ENCODE assay signal across 9 mouse cellular contexts in the genomic region with DNA sequence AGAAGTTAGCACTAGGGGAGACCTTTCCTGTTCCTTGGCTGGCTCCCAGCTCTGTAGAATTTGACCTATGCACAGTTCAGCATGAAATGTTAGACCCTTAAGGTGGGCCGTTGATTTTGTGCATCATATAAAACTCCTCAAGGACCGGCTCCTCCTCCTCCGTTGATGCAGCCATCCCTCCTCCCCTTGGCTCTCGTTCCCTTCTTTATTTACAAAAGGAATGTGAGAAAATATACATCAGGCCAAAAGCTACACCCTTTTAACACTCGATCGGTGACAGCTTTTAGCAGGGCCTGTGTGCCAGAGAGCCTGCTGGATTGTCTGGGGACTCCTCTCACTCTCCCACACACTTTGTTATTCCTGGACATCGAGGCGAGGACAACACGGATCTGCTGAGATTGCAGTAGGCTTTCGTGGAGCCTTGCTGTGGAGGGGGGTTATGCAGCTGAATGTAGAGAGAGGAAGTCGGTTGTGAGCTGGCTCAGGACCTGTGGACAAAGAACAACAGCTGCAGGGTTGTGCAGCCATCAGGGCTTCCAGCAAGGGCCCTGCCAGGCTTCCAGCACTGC. TPM values are rescaled to one million over a fixed set of nuclear protein-coding genes. Genes with fewer than 3 reads are reported as not detected.
DNase-seq lines count a peak whose midpoint lies in the region; ATAC-seq lines count a peak whose summit lies in the region.
"Had no signal": no experiment of that assay in that cellular context is flagged by ENCODE, and none has a peak within 500 bp of the region (broad histone marks: within the 10 kb centered on the region; RNA-seq: fewer than 3 reads in every experiment).

No protein-coding gene starts in this region.

- H3K4me1 ChIP-seq in heart, embryonic 11.5 days (ENCODE audit: control insufficient read depth, insufficient read depth, low read length), result peaks cover 18% of the 10 kb centered on the region
- H3K4me1 ChIP-seq in kidney, embryonic 15.5 days, result peaks cover 37% of the 10 kb centered on the region
- peaks cover 60% of the 10 kb centered on the region for H3K4me1 ChIP-seq in limb, embryonic 15.5 days
- H3K4me1 ChIP-seq in stomach, embryonic 14.5 days (ENCODE audit: control insufficient read depth, insufficient read depth, low read length), result peaks cover 20% of the 10 kb centered on the region

- no peaks in the 10 kb centered on the region for H3K27me3 ChIP-seq in heart, embryonic 11.5 days (ENCODE audit: control insufficient read depth, insufficient read depth, low read length)
- H3K27me3 ChIP-seq in kidney, embryonic 15.5 days, result no peaks in the 10 kb centered on the region
- H3K27me3 ChIP-seq in limb, embryonic 15.5 days, result no peaks in the 10 kb centered on the region
- no peaks in the 10 kb centered on the region for H3K27me3 ChIP-seq in stomach, embryonic 14.5 days (ENCODE audit: control insufficient read depth, insufficient read depth, low read length)
- H3K27me3 ChIP-seq: neural tube, embryonic 12.5 days had no signal

- H3K4me2 ChIP-seq in heart, embryonic 11.5 days, result no peak overlapping the region
- H3K4me2 ChIP-seq in kidney, embryonic 15.5 days, result peak overlapping the region; percentile 42
- peak overlapping the region; percentile 31 for H3K4me2 ChIP-seq in limb, embryonic 15.5 days
- peak overlapping the region; percentile 26; the same call in 1 of the 2 replicates for H3K4me2 ChIP-seq in stomach, embryonic 14.5 days (replicated peaks; ENCODE audit: low read depth, low read length)
- H3K4me2 ChIP-seq: neural tube, embryonic 12.5 days had no signal

- H3K9ac ChIP-seq in heart, embryonic 11.5 days (ENCODE audit: low read depth, low read length), result 0 out of 2 replicates have a peak overlapping the region, but pooled peaks have one; percentile 0
- no peak overlapping the region for H3K9ac ChIP-seq in kidney, embryonic 15.5 days
- no peak overlapping the region for H3K9ac ChIP-seq in limb, embryonic 15.5 days
- H3K9ac ChIP-seq in stomach, embryonic 14.5 days (replicated peaks; ENCODE audit: low read depth, low read length), result 0 out of 2 replicates have a peak overlapping the region, but pooled peaks have one; percentile 14
- H3K9ac ChIP-seq: neural tube, embryonic 12.5 days had no signal

- peaks cover 8% of the 10 kb centered on the region for H3K36me3 ChIP-seq in heart, embryonic 11.5 days (ENCODE audit: control insufficient read depth, insufficient read depth, low read length)
- peaks cover 53% of the 10 kb centered on the region for H3K36me3 ChIP-seq in kidney, embryonic 15.5 days
- peaks cover 44% of the 10 kb centered on the region for H3K36me3 ChIP-seq in limb, embryonic 15.5 days
- H3K36me3 ChIP-seq in stomach, embryonic 14.5 days (ENCODE audit: control insufficient read depth, insufficient read depth, low read length), result peaks cover 25% of the 10 kb centered on the region

- no peaks in the 10 kb centered on the region for H3K9me3 ChIP-seq in heart, embryonic 11.5 days (replicated peaks; ENCODE audit: control insufficient read depth, low read length)
- no peaks in the 10 kb centered on the region for H3K9me3 ChIP-seq in kidney, embryonic 15.5 days (replicated peaks)
- no peaks in the 10 kb centered on the region for H3K9me3 ChIP-seq in limb, embryonic 15.5 days
- no peaks in the 10 kb centered on the region for H3K9me3 ChIP-seq in stomach, embryonic 14.5 days (ENCODE audit: control insufficient read depth, low read depth, low read length)
- H3K9me3 ChIP-seq: neural tube, embryonic 12.5 days had no signal

- 43% methylated on average over 11 of the region's 11 CpGs for WGBS in heart, embryonic 11.5 days (ENCODE audit: insufficient replicate concordance)
- 12% methylated on average over 11 of the region's 11 CpGs for WGBS in kidney, embryonic 15.5 days
- 19% methylated on average over 11 of the region's 11 CpGs for WGBS in limb, embryonic 15.5 days
- 19% methylated on average over 11 of the region's 11 CpGs for WGBS in stomach, embryonic 14.5 days

- H3K4me3 ChIP-seq in heart, embryonic 11.5 days (ENCODE audit: low read depth, low read length), result no peak overlapping the region
- no peak overlapping the region for H3K4me3 ChIP-seq in kidney, embryonic 15.5 days (replicated peaks)
- H3K4me3 ChIP-seq in limb, embryonic 15.5 days, result no peak overlapping the region
- no peak overlapping the region for H3K4me3 ChIP-seq in stomach, embryonic 14.5 days (ENCODE audit: low read depth, low read length)
- H3K4me3 ChIP-seq: neural tube, embryonic 12.5 days had no signal

- peak; percentile 58; the same call in 1 of the 2 replicates for ATAC-seq in heart, embryonic 11.5 days (replicated peaks; ENCODE audit: insufficient number of reproducible peaks, low FRiP score, low TSS enrichment)
- ATAC-seq in kidney, embryonic 15.5 days (replicated peaks; ENCODE audit: low FRiP score), result peak; percentile 86
- ATAC-seq in limb, embryonic 15.5 days (ENCODE audit: insufficient number of reproducible peaks, low FRiP score, low TSS enrichment, low read depth), result peak; percentile 72
- ATAC-seq in stomach, embryonic 14.5 days (ENCODE audit: insufficient number of reproducible peaks, insufficient read depth, low FRiP score, low read depth), result peak; percentile 68

- peak; percentile 74 for DNase-seq in right cerebral cortex, adult 18-20 months
- no peak for DNase-seq in right cerebral cortex, postnatal 4 days
- no peak for DNase-seq in cerebellum, postnatal 14 days
- DNase-seq in thymus, adult 18-20 months, result no peak

- peak overlapping the region; percentile 54 for H3K27ac ChIP-seq in heart, embryonic 11.5 days (ENCODE audit: low read depth, low read length)
- H3K27ac ChIP-seq in kidney, embryonic 15.5 days, result peak overlapping the region; percentile 91
- H3K27ac ChIP-seq in limb, embryonic 15.5 days, result peak overlapping the region; percentile 89
- peak overlapping the region; percentile 85 for H3K27ac ChIP-seq in stomach, embryonic 14.5 days (ENCODE audit: low read length)
- H3K27ac ChIP-seq: neural tube, embryonic 12.5 days had no signal

RNA-seq across cellular contexts. Expression of gene Gm45521, which starts 56.5 kb away (rescaled TPM):
- polyA plus RNA-seq in heart, embryonic 11.5 days (2014; fragmentation: Nextera tagmentation; extraction: Ambion mirVana), result 0.33 TPM in 1 of 2 replicates, not detected in the other
- not detected in 2 replicates for polyA plus RNA-seq in kidney, embryonic 15.5 days (2015; fragmentation: Nextera tagmentation; extraction: Ambion mirVana)
- not detected in 2 replicates for polyA plus RNA-seq in limb, embryonic 15.5 days (2015; fragmentation: Nextera tagmentation; extraction: Ambion mirVana)
- not detected in 2 replicates for polyA plus RNA-seq in stomach, embryonic 14.5 days (2014; fragmentation: Nextera tagmentation; extraction: Ambion mirVana)
- polyA plus RNA-seq: neural tube, embryonic 12.5 days had no signal

Comparison
In these comparisons a context has a peak if more than half of its experiments do, and no peak if none do; other contexts are left out.
1. H3K9ac ChIP-seq: peak in heart, embryonic 11.5 days (single experiment) and stomach, embryonic 14.5 days (single experiment); none in kidney, embryonic 15.5 days (single experiment) and limb, embryonic 15.5 days (single experiment).
2. Peak in every context shown above with its lines, with median percentiles within 50 percentile points of each other: ATAC-seq and H3K27ac ChIP-seq.